Mouse (Mus musculus): ENCODE results near the gene Filip1. TPM values are rescaled to one million over a fixed set of nuclear protein-coding genes. Genes with fewer than 3 reads are reported as not detected.

The Filip1 gene
- polyA plus RNA-seq, 1 experiment from 2014 or later = 2.5 TPM

DNA sequence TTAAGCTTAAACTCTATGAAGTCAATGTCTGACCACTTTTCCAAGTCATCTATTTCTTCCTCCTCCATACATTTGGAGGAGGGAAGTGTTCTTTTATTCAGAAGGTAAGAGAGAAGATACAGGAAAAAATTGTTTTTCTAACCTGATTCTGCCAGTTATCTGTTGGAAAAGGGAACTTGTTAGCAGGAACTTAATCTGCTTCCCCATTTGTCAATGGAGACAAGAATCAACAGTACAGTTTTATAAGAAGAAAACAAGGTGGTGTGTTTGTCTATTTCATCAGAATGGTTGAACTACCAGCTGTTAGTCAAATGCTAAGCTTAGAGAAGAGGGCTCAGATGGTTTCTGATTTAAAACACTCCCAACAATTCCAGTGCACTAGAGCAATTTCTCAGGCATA lies 165.6 kb downstream of the Filip1 start:
- no peaks in the 10 kb centered on the region for H3K4me1 ChIP-seq (ENCODE audit: control insufficient read depth, insufficient read depth, low read depth, low read length)
- H3K27ac ChIP-seq (ENCODE audit: low read depth, low read length) = no peak overlapping the region
- H3K9me3 ChIP-seq (ENCODE audit: control insufficient read depth, low read length) = no peaks in the 10 kb centered on the region
- no peak overlapping the region for H3K4me2 ChIP-seq (ENCODE audit: low read length)
- no peak overlapping the region for H3K9ac ChIP-seq (ENCODE audit: low read depth, low read length)
- H3K27me3 ChIP-seq (replicated peaks; ENCODE audit: control insufficient read depth, insufficient read depth, low read length) = no peaks in the 10 kb centered on the region
- no peaks in the 10 kb centered on the region for H3K36me3 ChIP-seq (ENCODE audit: control insufficient read depth, insufficient read depth, low read length)
- no peak overlapping the region for H3K4me3 ChIP-seq (ENCODE audit: low read length)
- ATAC-seq = no peak

DNA sequence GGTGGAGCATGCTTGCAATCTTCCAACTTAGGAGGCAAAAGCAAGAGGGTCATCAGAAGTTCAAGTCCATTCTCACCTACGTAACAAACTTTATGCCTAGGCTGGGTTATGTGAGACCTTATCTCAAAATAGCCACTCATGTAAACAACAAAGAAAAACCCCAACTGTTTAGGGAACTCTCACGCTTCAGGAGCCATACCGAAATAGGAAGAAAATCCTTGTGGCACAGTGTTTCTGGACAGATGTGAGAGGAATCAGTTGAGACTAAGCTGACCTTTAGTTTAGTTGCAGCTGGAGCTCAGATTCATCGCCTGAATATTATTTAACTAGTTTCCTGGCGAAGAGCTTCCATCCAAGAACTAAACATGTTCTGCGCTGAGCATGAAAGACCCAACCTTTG lies 170.0 kb downstream of the Filip1 start:
- H3K27me3 ChIP-seq (replicated peaks; ENCODE audit: control insufficient read depth, insufficient read depth, low read length) = no peaks in the 10 kb centered on the region
- 91% methylated on average over 6 of the region's 6 CpGs for WGBS
- H3K4me3 ChIP-seq (ENCODE audit: low read length) = no peak overlapping the region
- no peak overlapping the region for H3K4me2 ChIP-seq (ENCODE audit: low read length)
- no peaks in the 10 kb centered on the region for H3K36me3 ChIP-seq (ENCODE audit: control insufficient read depth, insufficient read depth, low read length)
- H3K27ac ChIP-seq (ENCODE audit: low read depth, low read length) = no peak overlapping the region
- ATAC-seq = no peak
- H3K9ac ChIP-seq (ENCODE audit: low read depth, low read length) = no peak overlapping the region
- no peaks in the 10 kb centered on the region for H3K4me1 ChIP-seq (ENCODE audit: control insufficient read depth, insufficient read depth, low read depth, low read length)
- no peaks in the 10 kb centered on the region for H3K9me3 ChIP-seq (ENCODE audit: control insufficient read depth, low read length)

DNA sequence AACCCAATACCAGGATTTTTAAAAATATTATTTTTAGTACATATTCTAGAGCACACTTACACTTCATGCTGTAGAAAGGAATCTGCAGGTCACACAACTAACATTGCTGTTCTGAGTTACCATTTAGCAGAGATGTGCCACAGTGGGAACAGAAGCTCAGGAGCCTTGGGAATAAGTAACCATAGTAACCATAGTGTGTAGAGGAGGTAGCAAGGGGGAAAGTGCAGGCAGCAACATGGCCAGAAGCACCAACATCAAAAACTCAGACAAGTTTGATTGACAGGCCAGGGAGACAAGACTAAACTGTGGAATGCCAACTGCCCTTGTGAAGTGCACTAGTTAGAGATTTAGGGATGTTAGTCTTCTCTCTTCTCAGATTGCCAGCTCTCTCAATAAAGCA lies 170.6 kb downstream of the Filip1 start:
- H3K27me3 ChIP-seq (replicated peaks; ENCODE audit: control insufficient read depth, insufficient read depth, low read length) = no peaks in the 10 kb centered on the region
- H3K4me2 ChIP-seq (ENCODE audit: low read length) = no peak overlapping the region
- no peaks in the 10 kb centered on the region for H3K9me3 ChIP-seq (ENCODE audit: control insufficient read depth, low read length)
- H3K4me3 ChIP-seq (ENCODE audit: low read length) = no peak overlapping the region
- no peak overlapping the region for H3K27ac ChIP-seq (ENCODE audit: low read depth, low read length)
- H3K9ac ChIP-seq (ENCODE audit: low read depth, low read length) = no peak overlapping the region
- no peaks in the 10 kb centered on the region for H3K4me1 ChIP-seq (ENCODE audit: control insufficient read depth, insufficient read depth, low read depth, low read length)
- H3K36me3 ChIP-seq (ENCODE audit: control insufficient read depth, insufficient read depth, low read length) = no peaks in the 10 kb centered on the region
- ATAC-seq = no peak

DNA sequence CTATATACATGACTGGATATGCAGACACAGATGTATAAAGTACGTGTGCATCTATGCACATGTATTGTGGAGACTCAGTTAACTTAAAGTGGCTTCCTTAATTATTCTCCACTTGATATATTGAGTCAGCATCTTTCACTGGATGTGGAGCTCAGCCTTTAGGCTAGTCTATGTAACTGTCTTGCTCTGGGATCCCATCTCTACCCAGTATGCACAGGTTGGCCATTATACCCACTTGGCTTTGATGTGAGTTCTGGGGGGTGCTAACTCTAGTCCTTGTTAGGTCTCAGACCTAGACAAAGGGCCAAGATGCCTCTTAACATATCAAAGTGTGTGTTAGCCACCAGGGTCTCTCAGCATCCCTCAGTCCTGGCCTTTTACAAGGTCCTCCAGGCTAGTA lies 181.4 kb downstream of the Filip1 start:
- H3K36me3 ChIP-seq (ENCODE audit: control insufficient read depth, insufficient read depth, low read length) = no peaks in the 10 kb centered on the region
- H3K27me3 ChIP-seq (replicated peaks; ENCODE audit: control insufficient read depth, insufficient read depth, low read length) = no peaks in the 10 kb centered on the region
- 77% methylated on average over 1 of the region's 1 CpGs for WGBS
- no peaks in the 10 kb centered on the region; the same call in 1 of the 2 replicates for H3K4me1 ChIP-seq (ENCODE audit: control insufficient read depth, insufficient read depth, low read depth, low read length)
- H3K4me2 ChIP-seq (ENCODE audit: low read length) = no peak overlapping the region
- H3K9me3 ChIP-seq (ENCODE audit: control insufficient read depth, low read length) = no peaks in the 10 kb centered on the region
- H3K27ac ChIP-seq (ENCODE audit: low read depth, low read length) = no peak overlapping the region
- no peak for ATAC-seq
- no peak overlapping the region for H3K4me3 ChIP-seq (ENCODE audit: low read length)
- H3K9ac ChIP-seq (ENCODE audit: low read depth, low read length) = no peak overlapping the region

DNA sequence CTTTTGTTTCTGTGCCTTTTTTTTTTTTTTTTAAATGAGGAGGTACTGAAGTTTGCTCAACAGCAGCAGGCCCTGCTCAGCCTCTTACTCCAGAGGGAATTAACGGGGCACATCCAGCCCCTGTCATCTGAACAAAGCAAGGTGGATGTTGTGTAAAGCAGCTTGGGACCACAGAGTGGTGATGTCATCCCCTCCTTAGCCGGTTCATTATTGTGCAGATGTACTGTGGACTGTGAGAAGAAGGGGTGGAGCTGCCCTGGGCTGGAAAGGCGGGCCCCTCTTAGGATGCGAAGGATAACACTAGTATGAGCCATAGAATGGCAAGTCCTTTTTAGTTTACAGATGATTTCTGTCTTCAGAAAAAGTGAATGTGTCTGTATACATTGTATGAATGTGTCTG lies 181.8 kb downstream of the Filip1 start:
- Histone ChIP-seq H3K27me3 (replicated peaks; ENCODE audit: control insufficient read depth, insufficient read depth, low read length) (no peaks in the 10 kb centered on the region), H3K4me1 (ENCODE audit: control insufficient read depth, insufficient read depth, low read depth, low read length) (no peaks in the 10 kb centered on the region; the same call in 1 of the 2 replicates)
- ATAC-seq = peak; percentile 71; the same call in 1 of the 2 replicates

DNA sequence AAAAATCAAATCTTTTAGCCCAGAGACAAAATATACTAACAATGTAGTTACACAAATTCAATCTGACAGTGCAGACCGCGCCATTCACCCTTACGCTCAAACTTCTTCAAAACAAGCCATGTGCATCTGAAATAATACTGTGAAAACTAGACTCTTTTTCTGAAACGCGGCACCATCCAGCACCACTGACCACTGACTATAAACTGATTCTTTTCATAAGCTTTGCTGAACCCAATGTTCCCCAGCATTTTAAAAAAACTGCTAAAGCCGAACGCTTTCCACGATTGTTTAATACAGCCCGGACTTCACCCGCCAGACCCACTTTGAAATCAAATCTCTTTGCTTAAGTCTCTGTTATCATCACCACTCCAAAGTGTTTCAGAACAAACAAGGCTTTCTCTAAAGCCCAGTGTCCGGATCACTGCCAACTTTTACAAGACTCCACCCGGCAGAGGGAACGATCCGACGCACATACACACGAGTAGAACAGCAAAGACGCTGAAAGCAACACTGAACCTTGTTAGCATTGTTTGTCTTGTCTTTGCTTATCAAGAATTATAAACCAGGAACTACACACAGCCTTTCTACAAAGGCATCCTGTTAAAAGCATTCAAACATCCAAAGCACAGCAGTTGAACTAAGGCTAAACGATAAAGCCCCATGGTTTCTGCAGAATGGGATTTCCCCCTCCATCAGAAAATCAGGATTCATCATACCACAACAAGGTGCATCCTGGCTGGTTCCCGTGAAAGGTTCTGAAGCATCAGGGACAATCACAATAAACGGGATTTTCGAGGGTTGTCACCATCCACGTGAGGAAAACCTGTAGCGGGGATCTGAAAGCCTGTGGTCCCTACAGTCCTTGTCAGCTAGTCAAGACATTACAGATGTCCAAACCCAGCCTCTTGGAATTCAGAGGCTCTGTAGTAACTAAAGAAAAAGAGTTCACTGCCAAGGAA lies 182.5 kb downstream of the Filip1 start:
- no peaks in the 10 kb centered on the region for H3K9me3 ChIP-seq (ENCODE audit: control insufficient read depth, low read length)
- H3K27ac ChIP-seq (ENCODE audit: low read depth, low read length) = no peak overlapping the region
- peak overlapping the region; percentile 22 for H3K4me3 ChIP-seq (ENCODE audit: low read length)
- WGBS = 42% methylated on average over 23 of the region's 23 CpGs
- H3K27me3 ChIP-seq (replicated peaks; ENCODE audit: control insufficient read depth, insufficient read depth, low read length) = no peaks in the 10 kb centered on the region
- peak overlapping the region; percentile 44 for H3K4me2 ChIP-seq (ENCODE audit: low read length)
- no peak for ATAC-seq
- no peaks in the 10 kb centered on the region for H3K36me3 ChIP-seq (ENCODE audit: control insufficient read depth, insufficient read depth, low read length)
- no peaks in the 10 kb centered on the region; the same call in 1 of the 2 replicates for H3K4me1 ChIP-seq (ENCODE audit: control insufficient read depth, insufficient read depth, low read depth, low read length)
- H3K9ac ChIP-seq (ENCODE audit: low read depth, low read length) = no peak overlapping the region

More for the DNA sequence above, 181.8 kb downstream of the Filip1 start:
- H3K27ac ChIP-seq (ENCODE audit: low read depth, low read length) = no peak overlapping the region
- no peaks in the 10 kb centered on the region for H3K36me3 ChIP-seq (ENCODE audit: control insufficient read depth, insufficient read depth, low read length)
- no peaks in the 10 kb centered on the region for H3K9me3 ChIP-seq (ENCODE audit: control insufficient read depth, low read length)
- WGBS = 14% methylated on average over 4 of the region's 4 CpGs
- H3K4me3 ChIP-seq (ENCODE audit: low read length) = no peak overlapping the region
- H3K9ac ChIP-seq (ENCODE audit: low read depth, low read length) = no peak overlapping the region
- no peak overlapping the region; the same call in 1 of the 2 replicates for H3K4me2 ChIP-seq (ENCODE audit: low read length)

DNA sequence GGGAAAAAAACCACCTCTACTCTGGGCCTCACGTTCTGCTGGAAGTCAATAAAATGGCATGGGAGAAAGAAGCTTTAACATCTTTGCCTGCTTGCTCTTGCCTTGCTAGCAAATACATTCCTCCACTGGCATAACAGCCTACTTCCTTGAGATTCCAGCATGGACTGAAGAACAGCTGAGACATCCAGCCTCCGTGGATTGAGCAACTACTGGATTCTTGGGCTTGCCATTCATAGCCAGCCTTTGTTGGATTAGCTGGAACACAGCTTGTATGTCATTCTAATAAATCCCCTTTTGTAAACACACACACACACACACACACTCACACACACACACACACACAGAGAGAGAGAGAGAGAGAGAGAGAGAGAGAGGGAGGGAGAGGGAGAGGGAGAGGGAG lies 185.6 kb downstream of the Filip1 start:
- Histone ChIP-seq H3K36me3 (ENCODE audit: control insufficient read depth, insufficient read depth, low read length) (no peaks in the 10 kb centered on the region), H3K4me2 (ENCODE audit: low read length) (no peak overlapping the region), H3K4me3 (ENCODE audit: low read length) (no peak overlapping the region), H3K4me1 (ENCODE audit: control insufficient read depth, insufficient read depth, low read depth, low read length) (no peaks in the 10 kb centered on the region; the same call in none of the 2 replicates), H3K27ac (ENCODE audit: low read depth, low read length) (no peak overlapping the region), H3K27me3 (replicated peaks; ENCODE audit: control insufficient read depth, insufficient read depth, low read length) (no peaks in the 10 kb centered on the region), H3K9me3 (ENCODE audit: control insufficient read depth, low read length) (no peaks in the 10 kb centered on the region), H3K9ac (ENCODE audit: low read depth, low read length) (no peak overlapping the region)
- WGBS = 56% methylated on average over 2 of the region's 2 CpGs
- ATAC-seq = no peak

DNA sequence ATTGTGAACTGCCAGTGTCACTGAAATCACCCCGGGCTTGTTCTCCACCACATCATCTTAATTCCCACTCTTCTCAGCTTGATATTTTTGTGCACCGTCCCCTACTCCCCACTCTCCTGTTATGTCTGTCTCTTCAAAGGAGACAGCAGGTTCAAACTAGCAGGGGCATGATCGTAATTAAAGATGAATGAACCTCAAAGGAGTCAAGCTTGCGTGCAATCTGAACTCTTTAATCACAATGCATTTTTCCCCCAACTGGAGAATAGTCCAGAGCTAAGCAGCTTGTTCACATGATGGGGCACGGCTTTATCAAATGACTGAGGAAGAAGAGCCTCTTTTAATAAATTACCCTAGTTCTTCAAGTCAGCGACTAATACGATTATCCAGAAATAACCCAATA lies 187.1 kb downstream of the Filip1 start:
- Histone ChIP-seq H3K9me3 (ENCODE audit: control insufficient read depth, low read length) (no peaks in the 10 kb centered on the region), H3K4me1 (ENCODE audit: control insufficient read depth, insufficient read depth, low read depth, low read length) (no peaks in the 10 kb centered on the region; the same call in none of the 2 replicates), H3K9ac (ENCODE audit: low read depth, low read length) (no peak overlapping the region), H3K4me2 (ENCODE audit: low read length) (no peak overlapping the region), H3K27me3 (replicated peaks; ENCODE audit: control insufficient read depth, insufficient read depth, low read length) (no peaks in the 10 kb centered on the region), H3K36me3 (ENCODE audit: control insufficient read depth, insufficient read depth, low read length) (no peaks in the 10 kb centered on the region), H3K4me3 (ENCODE audit: low read length) (no peak overlapping the region), H3K27ac (ENCODE audit: low read depth, low read length) (no peak overlapping the region)
- no peak for ATAC-seq
- 22% methylated on average over 7 of the region's 7 CpGs for WGBS

DNA sequence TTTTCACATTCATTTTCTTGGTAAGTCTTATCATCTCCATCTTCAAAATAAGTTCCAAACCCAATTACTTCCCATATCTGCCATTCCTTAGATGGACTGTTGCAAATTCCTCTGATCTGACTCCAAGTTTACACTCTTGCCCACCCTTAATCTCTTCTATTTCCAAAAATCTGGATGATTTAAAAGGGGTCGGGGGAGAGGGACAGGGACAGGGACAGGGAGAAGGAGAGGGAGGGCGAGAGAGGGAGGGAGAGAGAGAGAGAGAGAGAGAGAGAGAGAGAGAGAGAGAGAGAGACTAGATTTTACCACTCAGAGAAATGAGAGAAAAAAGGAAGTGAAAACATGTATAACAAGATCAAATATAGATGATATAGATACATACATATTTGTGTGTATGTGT lies 188.8 kb downstream of the Filip1 start:
- WGBS = 19% methylated on average over 2 of the region's 2 CpGs
- H3K9ac ChIP-seq (ENCODE audit: low read depth, low read length) = no peak overlapping the region

More for the DNA sequence above, 188.8 kb downstream of the Filip1 start:
- H3K4me3 ChIP-seq (ENCODE audit: low read length) = no peak overlapping the region
- no peaks in the 10 kb centered on the region for H3K27me3 ChIP-seq (replicated peaks; ENCODE audit: control insufficient read depth, insufficient read depth, low read length)
- H3K4me1 ChIP-seq (ENCODE audit: control insufficient read depth, insufficient read depth, low read depth, low read length) = no peaks in the 10 kb centered on the region; the same call in 1 of the 2 replicates
- H3K9me3 ChIP-seq (ENCODE audit: control insufficient read depth, low read length) = no peaks in the 10 kb centered on the region; the same call in 1 of the 2 replicates
- no peaks in the 10 kb centered on the region for H3K36me3 ChIP-seq (ENCODE audit: control insufficient read depth, insufficient read depth, low read length)
- no peak for ATAC-seq
- H3K27ac ChIP-seq (ENCODE audit: low read depth, low read length) = no peak overlapping the region
- no peak overlapping the region for H3K4me2 ChIP-seq (ENCODE audit: low read length)
